Mouse (Mus musculus) lung, postnatal 0 days (tissue): ENCODE data around the gene Mmrn2. TPM values are rescaled to one million over a fixed set of nuclear protein-coding genes. Genes with fewer than 3 reads are reported as not detected.
A peak's percentile ranks its signal among the peaks of the same experiment; 100 is the strongest.

Experiments used
- ATAC-seq: fragments of 200-750 bp; cut with Nextera tagmentation; 2 replicates; pipeline ENCODE4 v1.8.0; 2017; ENCODE audit warnings: moderate library complexity
- DNase-seq: peaks from one replicate; pipeline ENCODE4 v3.0.0-alpha.2; 2016; ENCODE audit warnings: low spot score
- H3K27ac ChIP-seq: fragments of 300-500 bp; sonication (generic); 2 replicates; pipeline ENCODE4 v1.5.1; 2014; ENCODE audit warnings: antibody characterized with exemption, mild to moderate bottlenecking, low read length, mixed read lengths
- H3K27me3 ChIP-seq: fragments of 300-500 bp; sonication (generic); replicated peaks from 2 replicates; pipeline ENCODE4 v1.6.1; 2014; ENCODE audit warnings: low read length, mixed read lengths; ENCODE audit not compliant: insufficient read depth
- H3K36me3 ChIP-seq: fragments of 300-500 bp; sonication (generic); 2 replicates; pipeline ENCODE4 v1.6.1; 2014; ENCODE audit warnings: low read length, mixed read lengths; ENCODE audit not compliant: insufficient read depth
- H3K4me1 ChIP-seq: fragments of 300-500 bp; sonication (generic); 2 replicates; pipeline ENCODE4 v1.6.1; 2014; ENCODE audit warnings: antibody characterized with exemption, low read depth, low read length, mixed read lengths; ENCODE audit not compliant: insufficient read depth
- H3K4me2 ChIP-seq: fragments of 300-500 bp; sonication (generic); replicated peaks from 2 replicates; pipeline ENCODE4 v1.6.1; 2014; ENCODE audit warnings: low read depth, mild to moderate bottlenecking, low read length, moderate library complexity, mixed read lengths
- H3K4me3 ChIP-seq: fragments of 300-500 bp; sonication (generic); 2 replicates; pipeline ENCODE4 v1.5.1; 2014; ENCODE audit warnings: low read depth, low read length
- H3K9ac ChIP-seq: fragments of 300-500 bp; sonication (generic); replicated peaks from 2 replicates; pipeline ENCODE4 v1.6.1; 2014; ENCODE audit warnings: low read depth, mild to moderate bottlenecking
- H3K9me3 ChIP-seq: fragments of 300-500 bp; sonication (generic); 2 replicates; pipeline ENCODE4 v1.6.1; 2016; ENCODE audit warnings: low read length, mixed read lengths
- CTCF ChIP-seq: IDR thresholded peaks from 2 replicates; pipeline ENCODE4 v1.5.1; 2016; ENCODE audit warnings: antibody characterized with exemption, mild to moderate bottlenecking
- EP300 ChIP-seq: IDR thresholded peaks from 2 replicates; pipeline ENCODE4 v1.6.1; 2016; ENCODE audit warnings: antibody characterized with exemption, mild to moderate bottlenecking, control low read depth
- WGBS: fragments of 180-500 bp; shearing (Covaris S2); extraction: QIAGEN DNeasy Blood & Tissue Kit; methylation state at CpG from one replicate; pipeline ENCODE4 v1.1.7; 2014; 5-methylcytosine and 5-hydroxymethylcytosine counted together
- polyA plus RNA-seq: library from polyadenylated mRNA; unstranded; fragments of >200 nt; fragmentation: Nextera tagmentation; extraction: Ambion mirVana; gene quantifications from 2 replicates; pipeline ENCODE4 v1.2.1, GENCODE M21; 2015

The Mmrn2 gene
- polyA plus RNA-seq, 1 experiment from 2014 or later = 15.4 TPM

- no peak for TF ChIP-seq CTCF
- no peak for TF ChIP-seq EP300
- H3K36me3 ChIP-seq = no peaks in the 10 kb centered on the region
- H3K4me2 ChIP-seq = no peak overlapping the region
Observed at GRCm38 (mm10) chr14:34448398-34448797, 73.1 kb downstream of the Mmrn2 start.

GRCm38 (mm10) chr14:34449807-34450206 is 74.5 kb downstream of the Mmrn2 start:
- ATAC-seq = peak; percentile 44
- peak; percentile 53 for DNase-seq
- H3K36me3 ChIP-seq = no peaks in the 10 kb centered on the region
- WGBS = 57% methylated on average over 9 of the region's 9 CpGs
- H3K27me3 ChIP-seq = no peaks in the 10 kb centered on the region
- no peak overlapping the region for H3K27ac ChIP-seq
- TF ChIP-seq CTCF = no peak
- no peak for TF ChIP-seq EP300
- no peak overlapping the region for H3K4me2 ChIP-seq
- H3K9me3 ChIP-seq = no peaks in the 10 kb centered on the region
- no peaks in the 10 kb centered on the region for H3K4me1 ChIP-seq
- H3K4me3 ChIP-seq = no peak overlapping the region
- H3K9ac ChIP-seq = no peak overlapping the region

More at GRCm38 (mm10) chr14:34448398-34448797, 73.1 kb downstream of the Mmrn2 start:
- no peak for DNase-seq
- H3K27ac ChIP-seq = no peak overlapping the region
- no peaks in the 10 kb centered on the region for H3K27me3 ChIP-seq
- ATAC-seq = no peak
- no peaks in the 10 kb centered on the region for H3K4me1 ChIP-seq
- H3K9me3 ChIP-seq = no peaks in the 10 kb centered on the region
- no peak overlapping the region for H3K9ac ChIP-seq
- H3K4me3 ChIP-seq = no peak overlapping the region

- Histone ChIP-seq H3K9me3 (no peaks in the 10 kb centered on the region), H3K4me1 (no peaks in the 10 kb centered on the region), H3K4me3 (no peak overlapping the region), H3K27me3 (no peaks in the 10 kb centered on the region), H3K36me3 (no peaks in the 10 kb centered on the region), H3K9ac (no peak overlapping the region), H3K27ac (no peak overlapping the region), H3K4me2 (no peak overlapping the region)
- WGBS = 84% methylated on average over 5 of the region's 5 CpGs
- DNase-seq = no peak
- no peak for TF ChIP-seq EP300
- TF ChIP-seq CTCF = no peak
- ATAC-seq = no peak
Observed at GRCm38 (mm10) chr14:34450451-34450850, 75.2 kb downstream of the Mmrn2 start.

GRCm38 (mm10) chr14:34451872-34452271 is 76.6 kb downstream of the Mmrn2 start:
- DNase-seq = no peak
- Histone ChIP-seq H3K36me3 (no peaks in the 10 kb centered on the region), H3K4me1 (no peaks in the 10 kb centered on the region), H3K27me3 (no peaks in the 10 kb centered on the region), H3K27ac (no peak overlapping the region), H3K9me3 (no peaks in the 10 kb centered on the region), H3K9ac (no peak overlapping the region), H3K4me2 (no peak overlapping the region), H3K4me3 (no peak overlapping the region)
- no peak for ATAC-seq
- TF ChIP-seq CTCF (no peak), EP300 (no peak)

- DNase-seq = no peak
- H3K27me3 ChIP-seq = no peaks in the 10 kb centered on the region
- H3K9me3 ChIP-seq = no peaks in the 10 kb centered on the region
- no peak overlapping the region for H3K9ac ChIP-seq
- WGBS = 37% methylated on average over 6 of the region's 6 CpGs
- H3K27ac ChIP-seq = no peak overlapping the region
- H3K36me3 ChIP-seq = no peaks in the 10 kb centered on the region
- TF ChIP-seq CTCF = no peak
- no peak for TF ChIP-seq EP300
- H3K4me2 ChIP-seq = no peak overlapping the region
- H3K4me3 ChIP-seq = no peak overlapping the region
- no peak for ATAC-seq
- no peaks in the 10 kb centered on the region for H3K4me1 ChIP-seq
Observed at GRCm38 (mm10) chr14:34453648-34454047, 78.4 kb downstream of the Mmrn2 start.

Other genes starting within 250 kb of the Mmrn2 start
- not detected in 2 replicates for gene Npy4r, start 223.0 kb upstream of the Mmrn2 start, polyA plus RNA-seq
- gene Gprin2, start 173.8 kb upstream of the Mmrn2 start, polyA plus RNA-seq = 0.06 and 0.08 TPM in 2 replicates
- gene Syt15, start 155.9 kb upstream of the Mmrn2 start, polyA plus RNA-seq = 1.2 and 1.3 TPM in 2 replicates
- gene Shld2, start 65.0 kb upstream of the Mmrn2 start, polyA plus RNA-seq = 7.5 and 9.7 TPM in 2 replicates
- gene Glud1, start 64.7 kb upstream of the Mmrn2 start, polyA plus RNA-seq = 63.2 and 64.3 TPM in 2 replicates
- 0.45 TPM in 1 of 2 replicates, not detected in the other for gene Fam25c, start 20.0 kb upstream of the Mmrn2 start, polyA plus RNA-seq
- gene Sncg, start 676 bp upstream of the Mmrn2 start, polyA plus RNA-seq = 2.1 and 2.2 TPM in 2 replicates
- gene Bmpr1a, start 127.9 kb downstream of the Mmrn2 start, polyA plus RNA-seq = 19.6 and 20.8 TPM in 2 replicates
- not detected in 2 replicates for gene 9230112D13Rik, start 147.3 kb downstream of the Mmrn2 start, polyA plus RNA-seq
- gene Ldb3, start 213.2 kb downstream of the Mmrn2 start, polyA plus RNA-seq = 2.6 and 3.3 TPM in 2 replicates
- gene Opn4, start 224.7 kb downstream of the Mmrn2 start, polyA plus RNA-seq = 0.12 and 0.15 TPM in 2 replicates